Mouse (Mus musculus): ENCODE measurements around the gene Uvssa.

GRCm38 (mm10) chr5:33396828-33397227 lies 18.5 kb downstream of the Uvssa start:
- TF ChIP-seq POLR2A (IDR thresholded peaks at IDR 0.05; ENCODE audit: insufficient read length, low read depth) (no peak), SRF (IDR thresholded peaks at IDR 0.05; ENCODE audit: control insufficient read depth, insufficient read length, low read depth) (no peak), USF1 (IDR thresholded peaks at IDR 0.05; ENCODE audit: low read depth) (no peak), POLR2AphosphoS2 (IDR thresholded peaks at IDR 0.05; ENCODE audit: insufficient read length, low read depth) (no peak), MYOG (IDR thresholded peaks at IDR 0.05; ENCODE audit: control insufficient read depth in 1 of 3, insufficient read depth in 1 of 3, insufficient read length in 2 of 3, low read depth in 2 of 3) (no peak), MAX (IDR thresholded peaks at IDR 0.05; ENCODE audit: low read depth) (no peak), E2F4 (IDR thresholded peaks at IDR 0.05; ENCODE audit: insufficient read depth) (no peak), MYOD1 (IDR thresholded peaks at IDR 0.05; ENCODE audit: control insufficient read depth in 1 of 3, insufficient read length in 2 of 3, low read depth in 2 of 3) (no peak), CEBPB (IDR thresholded peaks at IDR 0.05; ENCODE audit: insufficient read depth, poor library complexity, severe bottlenecking) (no peak), REST (IDR thresholded peaks at IDR 0.05; ENCODE audit: insufficient read depth, insufficient read length) (no peak)

Data from myocyte (in vitro differentiated cells).